Mouse (Mus musculus) lung, postnatal 25 days (tissue): Measurements from ENCODE around the gene Hspa12a.
A peak's percentile ranks its signal among the peaks of the same experiment; 100 is the strongest.

Experiments used
- DNase-seq: peaks from one replicate; pipeline ENCODE4 v3.0.0; 2022; ENCODE audit warnings: low spot score

Hspa12a gene

GRCm38 (mm10) chr19:58859831-58860254 is 83.6 kb downstream of the Hspa12a start:
- DNase-seq, result no peak

GRCm38 (mm10) chr19:58859357-58859756 is 84.1 kb downstream of the Hspa12a start:
- DNase-seq, result no peak

GRCm38 (mm10) chr19:58856129-58856855 is 87.2 kb downstream of the Hspa12a start:
- no peak for DNase-seq

GRCm38 (mm10) chr19:58854899-58855298 is 88.6 kb downstream of the Hspa12a start:
- no peak for DNase-seq

- no peak for DNase-seq
Measured at GRCm38 (mm10) chr19:58853036-58853735, 90.3 kb downstream of the Hspa12a start.

- peak; percentile 47 for DNase-seq
Measured at GRCm38 (mm10) chr19:58850719-58851466, 92.6 kb downstream of the Hspa12a start.

GRCm38 (mm10) chr19:58849333-58850131 is 93.9 kb downstream of the Hspa12a start:
- DNase-seq, result peak; percentile 48

GRCm38 (mm10) chr19:58843606-58844005 is 99.8 kb downstream of the Hspa12a start:
- DNase-seq, result no peak

GRCm38 (mm10) chr19:58840721-58841271 is 102.7 kb downstream of the Hspa12a start:
- DNase-seq, result no peak

- DNase-seq, result peak; percentile 45
Measured at GRCm38 (mm10) chr19:58839806-58840205, 103.6 kb downstream of the Hspa12a start.

- no peak for DNase-seq
Measured at GRCm38 (mm10) chr19:58839345-58839744, 104.1 kb downstream of the Hspa12a start.

GRCm38 (mm10) chr19:58838706-58839105 is 104.7 kb downstream of the Hspa12a start:
- peak; percentile 27 for DNase-seq

- DNase-seq, result no peak
Measured at GRCm38 (mm10) chr19:58833639-58834180, 109.7 kb downstream of the Hspa12a start.

GRCm38 (mm10) chr19:58832988-58833387 is 110.5 kb downstream of the Hspa12a start:
- no peak for DNase-seq

- DNase-seq, result no peak
Measured at GRCm38 (mm10) chr19:58831280-58831922, 112.1 kb downstream of the Hspa12a start.

- DNase-seq, result no peak
Measured at GRCm38 (mm10) chr19:58830182-58830581, 113.3 kb downstream of the Hspa12a start.

- DNase-seq, result no peak
Measured at GRCm38 (mm10) chr19:58829575-58829974, 113.9 kb downstream of the Hspa12a start.

GRCm38 (mm10) chr19:58827656-58828055 is 115.8 kb downstream of the Hspa12a start:
- no peak for DNase-seq

- DNase-seq, result no peak
Measured at GRCm38 (mm10) chr19:58824316-58824715, 119.1 kb downstream of the Hspa12a start.

GRCm38 (mm10) chr19:58823301-58823700 is 120.2 kb downstream of the Hspa12a start:
- no peak for DNase-seq
